Mouse (Mus musculus): ENCODE results near the gene Mrpl21. TPM values are rescaled to one million over a fixed set of nuclear protein-coding genes. Genes with fewer than 3 reads are reported as not detected.

Mrpl21 gene
- polyA plus RNA-seq, 1 experiment from 2014 or later: 128 TPM

DNA sequence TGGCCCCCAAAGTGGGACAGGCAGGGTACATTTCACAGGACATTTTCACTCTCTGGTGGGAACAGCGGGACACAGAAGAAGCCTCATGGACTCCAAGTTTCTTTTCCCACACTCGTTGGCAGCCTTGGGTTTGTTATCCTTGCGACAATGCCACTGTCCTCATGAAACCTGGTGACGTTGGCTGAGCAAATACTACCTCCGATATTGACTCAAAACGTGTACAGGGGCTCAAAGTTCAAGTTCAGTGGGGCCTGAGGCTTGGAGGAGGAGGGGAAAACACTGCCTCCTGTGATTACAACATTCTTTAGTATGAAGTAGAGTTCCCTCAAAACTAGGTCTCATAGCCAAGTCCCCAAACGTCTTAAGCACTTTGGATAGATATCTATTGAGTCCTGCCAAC, 37.4 kb downstream of the Mrpl21 start:
- Histone ChIP-seq H3K9ac (ENCODE audit: low read length) (no peak overlapping the region), H3K4me2 (ENCODE audit: low read length) (no peak overlapping the region), H3K9me3 (replicated peaks; ENCODE audit: control insufficient read depth, low read length) (no peaks in the 10 kb centered on the region), H3K27me3 (replicated peaks; ENCODE audit: control insufficient read depth, insufficient read depth, low read length) (peaks cover 25% of the 10 kb centered on the region), H3K27ac (ENCODE audit: low read depth, low read length) (no peak overlapping the region), H3K4me1 (ENCODE audit: control insufficient read depth, insufficient read depth, low read length) (peaks cover 11% of the 10 kb centered on the region), H3K36me3 (ENCODE audit: control insufficient read depth, insufficient read depth, low read length) (no peaks in the 10 kb centered on the region), H3K4me3 (ENCODE audit: low read depth, low read length) (no peak overlapping the region)
- 84% methylated on average over 7 of the region's 7 CpGs for WGBS
- DNase-seq (ENCODE audit: low spot score) (no peak), ATAC-seq (no peak)

DNA sequence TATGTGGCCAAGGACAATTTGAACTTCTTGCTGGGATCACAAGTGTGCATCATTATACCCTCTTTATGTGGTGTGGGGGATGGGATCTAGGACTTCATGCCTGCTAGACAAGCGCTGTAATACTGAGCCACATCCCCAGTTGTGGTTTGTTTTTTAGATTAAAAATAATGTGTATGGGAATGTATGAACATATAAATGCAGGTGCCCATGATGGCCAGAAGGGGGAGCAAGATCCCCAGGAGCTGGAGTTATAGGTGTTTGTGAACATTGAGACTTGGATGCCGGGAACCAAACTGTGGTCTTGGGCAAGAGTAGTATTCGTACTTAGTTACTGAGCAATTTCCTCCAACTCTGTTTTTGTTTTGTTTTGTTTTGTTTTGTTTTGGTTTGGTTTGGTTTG, 38.1 kb downstream of the Mrpl21 start:
- Histone ChIP-seq H3K9ac (ENCODE audit: low read length) (no peak overlapping the region), H3K4me1 (ENCODE audit: control insufficient read depth, insufficient read depth, low read length) (peaks cover 13% of the 10 kb centered on the region), H3K4me2 (ENCODE audit: low read length) (no peak overlapping the region), H3K36me3 (ENCODE audit: control insufficient read depth, insufficient read depth, low read length) (no peaks in the 10 kb centered on the region), H3K27ac (ENCODE audit: low read depth, low read length) (no peak overlapping the region), H3K9me3 (replicated peaks; ENCODE audit: control insufficient read depth, low read length) (no peaks in the 10 kb centered on the region), H3K4me3 (ENCODE audit: low read depth, low read length) (no peak overlapping the region), H3K27me3 (replicated peaks; ENCODE audit: control insufficient read depth, insufficient read depth, low read length) (peaks cover 25% of the 10 kb centered on the region)
- DNase-seq (ENCODE audit: low spot score) (no peak), ATAC-seq (no peak)
- 80% methylated on average over 3 of the region's 3 CpGs for WGBS

DNA sequence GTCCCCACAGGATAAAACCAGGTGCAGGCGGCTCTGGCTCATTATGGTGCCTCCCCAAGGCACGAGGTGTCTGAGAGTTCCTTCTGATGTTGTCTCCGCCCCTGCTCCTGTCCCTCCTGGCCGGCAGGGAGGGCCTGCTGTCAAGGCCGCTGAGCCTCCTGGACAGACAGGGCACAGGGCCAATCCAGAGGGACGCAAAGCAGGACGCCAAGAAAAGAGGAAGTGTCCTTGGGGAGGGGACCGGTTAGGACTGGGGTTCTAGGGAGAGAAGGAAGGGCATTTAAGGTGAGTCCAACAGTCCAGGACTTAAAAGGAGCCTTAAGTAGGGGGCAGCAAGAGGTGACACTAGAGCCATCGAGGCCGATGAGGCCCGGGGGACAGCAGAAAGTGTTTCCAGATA, 38.9 kb downstream of the Mrpl21 start:
- Histone ChIP-seq H3K9ac (ENCODE audit: low read length) (no peak overlapping the region), H3K4me1 (ENCODE audit: control insufficient read depth, insufficient read depth, low read length) (peaks cover 20% of the 10 kb centered on the region), H3K36me3 (ENCODE audit: control insufficient read depth, insufficient read depth, low read length) (no peaks in the 10 kb centered on the region), H3K9me3 (replicated peaks; ENCODE audit: control insufficient read depth, low read length) (no peaks in the 10 kb centered on the region), H3K27ac (ENCODE audit: low read depth, low read length) (no peak overlapping the region), H3K4me2 (ENCODE audit: low read length) (no peak overlapping the region), H3K4me3 (ENCODE audit: low read depth, low read length) (no peak overlapping the region), H3K27me3 (replicated peaks; ENCODE audit: control insufficient read depth, insufficient read depth, low read length) (peaks cover 25% of the 10 kb centered on the region)
- DNase-seq (ENCODE audit: low spot score) (peak; percentile 7), ATAC-seq (no peak)
- WGBS: 13% methylated on average over 11 of the region's 11 CpGs

DNA sequence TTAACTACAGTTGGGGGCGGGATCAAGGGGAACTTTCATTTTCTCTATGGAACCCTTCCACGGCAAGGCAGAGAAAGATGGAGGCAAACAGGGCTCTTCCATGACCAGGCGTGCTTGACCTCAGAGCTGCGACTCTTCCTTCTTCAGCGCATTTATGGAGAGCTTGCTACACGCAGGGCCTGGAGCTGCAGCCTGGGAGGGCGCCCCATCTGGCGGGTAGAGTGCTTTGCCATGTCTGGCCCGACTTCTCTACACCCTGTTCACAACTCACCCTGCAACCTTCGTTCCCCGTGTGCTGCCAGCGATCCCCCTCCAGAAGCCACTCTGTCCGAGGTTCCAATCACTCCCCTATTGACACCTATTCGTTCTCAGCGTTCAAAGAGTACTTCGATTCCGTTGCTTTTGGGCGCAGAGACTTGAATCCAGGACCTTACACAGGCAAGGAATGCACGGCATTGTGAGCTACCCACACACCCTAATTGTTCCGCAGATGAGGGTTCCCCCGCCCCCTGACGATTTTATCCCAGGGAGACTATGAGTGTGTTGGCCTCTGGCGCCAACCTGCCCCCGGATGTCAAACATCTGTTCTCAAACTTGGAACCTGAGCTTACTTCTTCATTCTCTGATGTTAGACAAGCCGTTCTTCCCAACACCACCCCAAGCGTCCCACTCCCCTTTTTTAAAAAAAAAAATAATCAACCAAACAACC, 39.7 kb downstream of the Mrpl21 start, which contains the start of gene Cpt1a:
Cpt1a (plus strand) TSS at position 74 of the 709 bp plus-strand sequence.
- H3K4me1 ChIP-seq (ENCODE audit: control insufficient read depth, insufficient read depth, low read length): peaks cover 20% of the 10 kb centered on the region
- H3K27ac ChIP-seq (ENCODE audit: low read depth, low read length): no peak within 1 kb of the TSS
- no peaks in the 10 kb centered on the region for H3K9me3 ChIP-seq (replicated peaks; ENCODE audit: control insufficient read depth, low read length)

DNA sequence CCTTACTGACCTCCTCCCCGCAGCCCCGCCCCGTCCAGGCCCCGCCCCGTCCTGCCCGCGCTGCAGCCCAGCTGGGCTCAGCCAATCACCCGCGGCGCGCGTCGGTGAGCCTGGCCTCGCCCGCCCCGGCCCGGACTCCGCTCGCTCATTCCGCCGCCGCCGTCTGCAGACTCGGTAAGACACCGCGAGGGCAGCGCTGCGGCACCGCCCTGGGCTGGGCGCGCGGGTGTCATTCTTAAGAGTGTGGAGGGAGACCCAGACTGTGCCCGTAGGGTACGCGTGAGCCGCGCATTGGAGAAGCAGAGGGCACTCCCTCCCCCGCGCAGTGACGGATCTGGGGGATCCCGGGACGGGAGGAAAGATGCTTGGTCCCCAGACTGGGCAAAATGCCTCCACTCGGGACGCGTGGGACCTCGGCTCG, 40.5 kb downstream of the Mrpl21 start:
- no peaks in the 10 kb centered on the region for H3K36me3 ChIP-seq (ENCODE audit: control insufficient read depth, insufficient read depth, low read length)
- peaks cover 25% of the 10 kb centered on the region for H3K27me3 ChIP-seq (replicated peaks; ENCODE audit: control insufficient read depth, insufficient read depth, low read length)
- H3K9ac ChIP-seq (ENCODE audit: low read length): peak overlapping the region; percentile 66
- peak; percentile 75 for DNase-seq (ENCODE audit: low spot score)
- H3K4me3 ChIP-seq (ENCODE audit: low read depth, low read length): peak overlapping the region; percentile 50
- ATAC-seq: peak; percentile 75
- H3K27ac ChIP-seq (ENCODE audit: low read depth, low read length): no peak overlapping the region
- peaks cover 20% of the 10 kb centered on the region for H3K4me1 ChIP-seq (ENCODE audit: control insufficient read depth, insufficient read depth, low read length)
- 1% methylated on average over 46 of the region's 47 CpGs for WGBS
- no peaks in the 10 kb centered on the region for H3K9me3 ChIP-seq (replicated peaks; ENCODE audit: control insufficient read depth, low read length)
- H3K4me2 ChIP-seq (ENCODE audit: low read length): peak overlapping the region; percentile 87

More for the DNA sequence above, 39.7 kb downstream of the Mrpl21 start, which contains the start of gene Cpt1a:
- DNase-seq (ENCODE audit: low spot score) (peak; percentile 22), ATAC-seq (no peak)
- Histone ChIP-seq H3K4me3 (ENCODE audit: low read depth, low read length) (peak within 1 kb of the TSS; percentile 50), H3K36me3 (ENCODE audit: control insufficient read depth, insufficient read depth, low read length) (no peaks in the 10 kb centered on the region), H3K27me3 (replicated peaks; ENCODE audit: control insufficient read depth, insufficient read depth, low read length) (peaks cover 25% of the 10 kb centered on the region), H3K9ac (ENCODE audit: low read length) (peak within 1 kb of the TSS; percentile 66), H3K4me2 (ENCODE audit: low read length) (peak within 1 kb of the TSS; percentile 87)
- 6% methylated on average over 26 of the region's 26 CpGs for WGBS

DNA sequence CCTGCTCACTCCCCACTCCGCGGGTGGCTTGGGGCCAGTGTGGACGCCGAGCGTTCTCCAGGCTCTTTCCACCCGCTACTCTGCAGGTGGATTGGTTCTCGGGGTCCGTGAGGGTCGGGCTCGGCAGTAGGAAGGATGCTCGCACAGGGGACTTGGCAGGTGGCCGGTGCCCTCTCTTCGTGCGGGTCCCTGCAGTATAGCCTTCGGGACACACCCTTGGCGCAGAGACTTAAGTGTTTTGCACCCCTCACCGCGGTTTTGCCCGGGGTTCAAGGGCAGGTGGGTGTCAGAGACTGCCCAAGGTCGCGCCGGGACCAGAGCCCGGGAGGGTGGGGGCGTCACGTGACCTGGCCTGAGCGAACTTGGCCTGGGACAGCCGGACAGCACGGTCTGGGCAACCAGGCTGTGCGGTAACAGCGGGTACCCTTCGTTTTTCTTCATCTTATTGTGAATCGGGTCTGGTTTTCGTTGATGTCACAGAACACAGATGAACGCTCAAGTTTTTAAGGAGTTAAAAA, 41.1 kb downstream of the Mrpl21 start:
- Histone ChIP-seq H3K4me3 (ENCODE audit: low read depth, low read length) (peak overlapping the region; percentile 50), H3K9me3 (replicated peaks; ENCODE audit: control insufficient read depth, low read length) (no peaks in the 10 kb centered on the region), H3K27me3 (replicated peaks; ENCODE audit: control insufficient read depth, insufficient read depth, low read length) (peaks cover 25% of the 10 kb centered on the region), H3K4me2 (ENCODE audit: low read length) (peak overlapping the region; percentile 87), H3K9ac (ENCODE audit: low read length) (peak overlapping the region; percentile 66), H3K4me1 (ENCODE audit: control insufficient read depth, insufficient read depth, low read length) (peaks cover 20% of the 10 kb centered on the region), H3K27ac (ENCODE audit: low read depth, low read length) (no peak overlapping the region), H3K36me3 (ENCODE audit: control insufficient read depth, insufficient read depth, low read length) (no peaks in the 10 kb centered on the region)
- DNase-seq (ENCODE audit: low spot score) (peak; percentile 17), ATAC-seq (peak; percentile 3; the same call in 1 of the 2 replicates)
- WGBS: 0% methylated on average over 34 of the region's 34 CpGs

DNA sequence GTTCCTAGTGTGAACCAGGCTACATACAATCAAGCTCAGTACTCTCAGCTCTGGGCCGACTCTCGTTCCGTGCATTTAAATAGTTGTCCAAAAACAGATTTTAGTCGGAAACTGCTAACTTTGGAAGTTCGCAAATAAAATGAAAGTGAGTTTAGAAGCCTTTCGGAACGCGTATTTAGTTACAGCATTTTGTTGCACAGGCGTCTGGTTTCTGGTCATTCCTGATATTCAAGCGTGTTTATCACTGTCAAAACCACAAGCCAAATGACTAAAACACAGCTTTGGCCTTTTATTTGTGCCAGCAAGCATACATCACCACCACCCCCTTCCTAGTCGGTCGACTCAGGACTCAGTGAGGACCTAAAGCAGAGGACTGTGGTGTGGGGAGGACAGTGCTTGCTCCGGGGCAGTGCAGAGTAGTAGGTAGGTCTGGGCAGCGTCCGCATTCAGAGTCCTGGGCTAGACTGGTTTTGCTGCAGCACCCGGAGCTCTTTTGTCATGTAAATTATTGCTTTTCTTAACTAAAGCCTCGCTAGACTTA, 41.6 kb downstream of the Mrpl21 start:
- DNase-seq (ENCODE audit: low spot score): peak; percentile 57
- WGBS: 4% methylated on average over 17 of the region's 17 CpGs
- 0 out of 2 replicates have a peak, but pooled peaks have one; percentile 24 for ATAC-seq
- Histone ChIP-seq H3K27ac (ENCODE audit: low read depth, low read length) (peak overlapping the region; percentile 79; the same call in 1 of the 2 replicates), H3K9ac (ENCODE audit: low read length) (peak overlapping the region; percentile 66), H3K9me3 (replicated peaks; ENCODE audit: control insufficient read depth, low read length) (no peaks in the 10 kb centered on the region), H3K4me2 (ENCODE audit: low read length) (peak overlapping the region; percentile 87), H3K27me3 (replicated peaks; ENCODE audit: control insufficient read depth, insufficient read depth, low read length) (peaks cover 25% of the 10 kb centered on the region), H3K36me3 (ENCODE audit: control insufficient read depth, insufficient read depth, low read length) (no peaks in the 10 kb centered on the region), H3K4me3 (ENCODE audit: low read depth, low read length) (peak overlapping the region; percentile 50), H3K4me1 (ENCODE audit: control insufficient read depth, insufficient read depth, low read length) (peaks cover 20% of the 10 kb centered on the region)

DNA sequence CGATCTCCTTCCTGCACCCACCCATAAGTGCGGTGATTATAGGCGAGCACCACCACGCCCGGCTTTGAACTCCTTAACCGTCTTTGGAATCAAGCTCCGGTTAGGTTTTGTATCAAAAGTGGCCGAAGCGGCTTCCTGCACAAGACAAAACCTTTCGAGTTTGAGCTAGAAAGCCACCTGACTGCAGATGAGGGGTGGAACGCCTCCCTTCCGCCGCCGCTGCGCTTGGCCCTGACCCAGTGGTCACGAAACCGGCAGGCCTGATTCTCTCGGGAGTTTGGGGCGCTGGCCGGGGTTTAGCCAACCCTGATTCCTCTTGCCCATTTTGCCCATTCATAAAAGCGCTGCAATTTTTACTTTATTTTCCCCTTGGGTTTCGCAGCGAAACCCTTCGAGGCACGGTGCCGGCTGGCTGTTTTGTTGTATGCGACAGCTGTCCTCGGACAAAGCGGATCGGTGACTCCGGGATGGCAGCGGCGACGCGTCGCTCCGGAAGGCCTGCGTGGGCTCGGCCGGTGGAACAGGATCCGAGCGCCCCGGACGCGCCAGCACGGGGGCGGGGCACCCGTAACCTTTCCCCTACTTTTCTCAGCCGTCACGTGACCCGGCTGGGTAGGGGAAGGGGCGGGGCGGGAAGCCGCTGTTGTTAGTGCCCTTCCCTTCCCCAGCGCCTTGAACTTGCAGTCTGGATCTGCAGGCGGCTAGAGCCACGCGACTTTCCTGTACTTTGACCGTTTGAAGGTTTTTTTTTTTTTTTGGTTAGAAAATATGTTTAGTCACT, 42.4 kb downstream of the Mrpl21 start:
- Histone ChIP-seq H3K27me3 (replicated peaks; ENCODE audit: control insufficient read depth, insufficient read depth, low read length) (peaks cover 25% of the 10 kb centered on the region), H3K4me2 (ENCODE audit: low read length) (peak overlapping the region; percentile 87), H3K4me1 (ENCODE audit: control insufficient read depth, insufficient read depth, low read length) (peaks cover 20% of the 10 kb centered on the region), H3K9me3 (replicated peaks; ENCODE audit: control insufficient read depth, low read length) (no peaks in the 10 kb centered on the region), H3K9ac (ENCODE audit: low read length) (peak overlapping the region; percentile 66), H3K27ac (ENCODE audit: low read depth, low read length) (peak overlapping the region; percentile 79), H3K36me3 (ENCODE audit: control insufficient read depth, insufficient read depth, low read length) (no peaks in the 10 kb centered on the region), H3K4me3 (ENCODE audit: low read depth, low read length) (peak overlapping the region; percentile 50)
- under 1% methylated on average over 59 of the region's 59 CpGs for WGBS
- DNase-seq (ENCODE audit: low spot score) (peak; percentile 93), ATAC-seq (peak; percentile 78)

All from forebrain, embryonic 14.5 days (tissue).